Mouse (Mus musculus): Measurements from ENCODE around the gene Arhgef11. TPM values are rescaled to one million over a fixed set of nuclear protein-coding genes. Genes with fewer than 3 reads are reported as not detected.

Arhgef11 gene
- polyA plus RNA-seq, 1 experiment from 2014 or later, result 18.0 TPM

- 35% methylated on average over 7 of the region's 7 CpGs for WGBS
- H3K9ac ChIP-seq, result peak overlapping the region; percentile 33; the same call in 1 of the 2 replicates
- peak overlapping the region; percentile 80 for H3K4me2 ChIP-seq
- H3K27me3 ChIP-seq, result no peaks in the 10 kb centered on the region
- ATAC-seq (ENCODE audit: borderline replicate concordance, extremely low read depth, low FRiP score, low TSS enrichment), result no peak
- H3K36me3 ChIP-seq, result no peaks in the 10 kb centered on the region
- peak overlapping the region; percentile 81 for H3K4me3 ChIP-seq
- no peaks in the 10 kb centered on the region for H3K9me3 ChIP-seq
- H3K4me1 ChIP-seq, result peaks cover 44% of the 10 kb centered on the region
- no peak overlapping the region for H3K27ac ChIP-seq
Observed at GRCm38 (mm10) chr3:87620218-87620891, 3.0 kb downstream of the Arhgef11 start.

- WGBS, result 89% methylated on average over 4 of the region's 4 CpGs
- no peaks in the 10 kb centered on the region for H3K36me3 ChIP-seq
- peaks cover 19% of the 10 kb centered on the region for H3K4me1 ChIP-seq
- H3K4me3 ChIP-seq, result no peak overlapping the region
- H3K27ac ChIP-seq, result no peak overlapping the region
- no peak for ATAC-seq (ENCODE audit: borderline replicate concordance, extremely low read depth, low FRiP score, low TSS enrichment)
- H3K9me3 ChIP-seq, result no peaks in the 10 kb centered on the region
- H3K9ac ChIP-seq, result no peak overlapping the region
- no peaks in the 10 kb centered on the region for H3K27me3 ChIP-seq
- H3K4me2 ChIP-seq, result no peak overlapping the region
Observed at GRCm38 (mm10) chr3:87624899-87625298, 7.5 kb downstream of the Arhgef11 start.

GRCm38 (mm10) chr3:87630899-87631298, 13.5 kb downstream of the Arhgef11 start:
- no peaks in the 10 kb centered on the region for H3K4me1 ChIP-seq
- H3K9ac ChIP-seq, result no peak overlapping the region
- ATAC-seq (ENCODE audit: borderline replicate concordance, extremely low read depth, low FRiP score, low TSS enrichment), result no peak
- no peak overlapping the region for H3K4me2 ChIP-seq
- WGBS, result 74% methylated on average over 9 of the region's 9 CpGs
- H3K27me3 ChIP-seq, result no peaks in the 10 kb centered on the region
- H3K9me3 ChIP-seq, result no peaks in the 10 kb centered on the region
- no peak overlapping the region for H3K27ac ChIP-seq
- H3K36me3 ChIP-seq, result no peaks in the 10 kb centered on the region
- no peak overlapping the region for H3K4me3 ChIP-seq

GRCm38 (mm10) chr3:87631408-87631807, 14.0 kb downstream of the Arhgef11 start:
- Histone ChIP-seq H3K4me3 (no peak overlapping the region), H3K4me1 (no peaks in the 10 kb centered on the region), H3K27ac (no peak overlapping the region), H3K27me3 (no peaks in the 10 kb centered on the region), H3K36me3 (no peaks in the 10 kb centered on the region), H3K9ac (no peak overlapping the region), H3K4me2 (no peak overlapping the region), H3K9me3 (no peaks in the 10 kb centered on the region)
- 75% methylated on average over 4 of the region's 4 CpGs for WGBS
- ATAC-seq (ENCODE audit: borderline replicate concordance, extremely low read depth, low FRiP score, low TSS enrichment), result no peak

GRCm38 (mm10) chr3:87635514-87635913, 18.2 kb downstream of the Arhgef11 start:
- WGBS, result 73% methylated on average over 4 of the region's 4 CpGs
- no peak overlapping the region for H3K4me2 ChIP-seq
- H3K9ac ChIP-seq, result no peak overlapping the region
- H3K4me3 ChIP-seq, result no peak overlapping the region
- H3K36me3 ChIP-seq, result no peaks in the 10 kb centered on the region
- H3K9me3 ChIP-seq, result no peaks in the 10 kb centered on the region
- H3K27ac ChIP-seq, result no peak overlapping the region
- no peaks in the 10 kb centered on the region for H3K27me3 ChIP-seq
- no peak for ATAC-seq (ENCODE audit: borderline replicate concordance, extremely low read depth, low FRiP score, low TSS enrichment)
- H3K4me1 ChIP-seq, result no peaks in the 10 kb centered on the region

GRCm38 (mm10) chr3:87643453-87643852, 26.1 kb downstream of the Arhgef11 start:
- Histone ChIP-seq H3K36me3 (no peaks in the 10 kb centered on the region), H3K4me3 (no peak overlapping the region), H3K27me3 (no peaks in the 10 kb centered on the region), H3K27ac (no peak overlapping the region), H3K9ac (no peak overlapping the region), H3K4me2 (no peak overlapping the region), H3K4me1 (0 out of 2 replicates have a peak, but pooled peaks cover 7% of the 10 kb centered on the region), H3K9me3 (no peaks in the 10 kb centered on the region)
- ATAC-seq (ENCODE audit: borderline replicate concordance, extremely low read depth, low FRiP score, low TSS enrichment), result no peak
- WGBS, result 50% methylated on average over 1 of the region's 1 CpGs

GRCm38 (mm10) chr3:87646174-87646573, 28.8 kb downstream of the Arhgef11 start:
- ATAC-seq (ENCODE audit: borderline replicate concordance, extremely low read depth, low FRiP score, low TSS enrichment), result no peak
- Histone ChIP-seq H3K4me3 (no peak overlapping the region), H3K9ac (no peak overlapping the region), H3K4me2 (no peak overlapping the region), H3K27ac (no peak overlapping the region), H3K27me3 (no peaks in the 10 kb centered on the region), H3K36me3 (no peaks in the 10 kb centered on the region), H3K9me3 (no peaks in the 10 kb centered on the region), H3K4me1 (0 out of 2 replicates have a peak, but pooled peaks cover 7% of the 10 kb centered on the region)
- 97% methylated on average over 1 of the region's 1 CpGs for WGBS

GRCm38 (mm10) chr3:87649063-87649462, 31.7 kb downstream of the Arhgef11 start:
- Histone ChIP-seq H3K4me2 (no peak overlapping the region), H3K9me3 (no peaks in the 10 kb centered on the region), H3K9ac (no peak overlapping the region), H3K27me3 (no peaks in the 10 kb centered on the region), H3K4me3 (no peak overlapping the region), H3K4me1 (0 out of 2 replicates have a peak, but pooled peaks cover 2% of the 10 kb centered on the region), H3K27ac (no peak overlapping the region), H3K36me3 (no peaks in the 10 kb centered on the region)
- ATAC-seq (ENCODE audit: borderline replicate concordance, extremely low read depth, low FRiP score, low TSS enrichment), result no peak
- WGBS, result 77% methylated on average over 3 of the region's 3 CpGs

- no peak overlapping the region for H3K4me2 ChIP-seq
- no peaks in the 10 kb centered on the region for H3K9me3 ChIP-seq
- H3K4me1 ChIP-seq, result no peaks in the 10 kb centered on the region; the same call in 1 of the 2 replicates
- no peak overlapping the region for H3K4me3 ChIP-seq
- H3K27me3 ChIP-seq, result no peaks in the 10 kb centered on the region
- no peaks in the 10 kb centered on the region for H3K36me3 ChIP-seq
- WGBS, result 72% methylated on average over 2 of the region's 2 CpGs
- no peak for ATAC-seq (ENCODE audit: borderline replicate concordance, extremely low read depth, low FRiP score, low TSS enrichment)
- no peak overlapping the region for H3K27ac ChIP-seq
- no peak overlapping the region for H3K9ac ChIP-seq
Observed at GRCm38 (mm10) chr3:87658348-87658747, 41.0 kb downstream of the Arhgef11 start.

GRCm38 (mm10) chr3:87659692-87660429, 42.5 kb downstream of the Arhgef11 start:
- H3K4me1 ChIP-seq, result no peaks in the 10 kb centered on the region; the same call in 1 of the 2 replicates
- no peaks in the 10 kb centered on the region for H3K27me3 ChIP-seq
- 89% methylated on average over 9 of the region's 9 CpGs for WGBS
- no peak overlapping the region for H3K9ac ChIP-seq
- H3K9me3 ChIP-seq, result no peaks in the 10 kb centered on the region
- H3K4me3 ChIP-seq, result no peak overlapping the region
- ATAC-seq (ENCODE audit: borderline replicate concordance, extremely low read depth, low FRiP score, low TSS enrichment), result no peak
- no peak overlapping the region for H3K27ac ChIP-seq
- no peaks in the 10 kb centered on the region for H3K36me3 ChIP-seq
- H3K4me2 ChIP-seq, result no peak overlapping the region

- Histone ChIP-seq H3K27ac (no peak overlapping the region), H3K4me3 (no peak overlapping the region), H3K9ac (no peak overlapping the region), H3K4me1 (no peaks in the 10 kb centered on the region; the same call in 1 of the 2 replicates), H3K27me3 (no peaks in the 10 kb centered on the region), H3K36me3 (no peaks in the 10 kb centered on the region), H3K9me3 (no peaks in the 10 kb centered on the region), H3K4me2 (no peak overlapping the region)
- 85% methylated on average over 4 of the region's 4 CpGs for WGBS
- no peak for ATAC-seq (ENCODE audit: borderline replicate concordance, extremely low read depth, low FRiP score, low TSS enrichment)
Observed at GRCm38 (mm10) chr3:87660479-87660878, 43.1 kb downstream of the Arhgef11 start.

GRCm38 (mm10) chr3:87661291-87661690, 43.9 kb downstream of the Arhgef11 start:
- H3K9me3 ChIP-seq, result no peaks in the 10 kb centered on the region
- H3K4me2 ChIP-seq, result no peak overlapping the region
- H3K4me3 ChIP-seq, result no peak overlapping the region
- no peaks in the 10 kb centered on the region for H3K36me3 ChIP-seq
- WGBS, result 77% methylated on average over 1 of the region's 1 CpGs
- no peak overlapping the region for H3K9ac ChIP-seq
- H3K4me1 ChIP-seq, result no peaks in the 10 kb centered on the region; the same call in 1 of the 2 replicates
- no peaks in the 10 kb centered on the region for H3K27me3 ChIP-seq
- ATAC-seq (ENCODE audit: borderline replicate concordance, extremely low read depth, low FRiP score, low TSS enrichment), result no peak
- H3K27ac ChIP-seq, result no peak overlapping the region

Measured in lung, embryonic 15.5 days (tissue).